Mouse (Mus musculus) layer of hippocampus, postnatal 14 days (tissue): ENCODE data around the gene Olfm4. TPM values are rescaled to one million over a fixed set of nuclear protein-coding genes. Genes with fewer than 3 reads are reported as not detected.
A peak's percentile ranks its signal among the peaks of the same experiment; 100 is the strongest.

Source experiments
- DNase-seq, 2 experiments: peaks; one replicate each; pipeline ENCODE4 v3.0.0; 2021 to 2022; ENCODE audit warnings: low spot score in 2 of 2, mixed read lengths in 1 of 2
- total RNA-seq, 2 experiments: library from RNA; stranded (reverse); gene quantifications; 2 replicates each; pipeline ENCODE4 v1.2.3; 2021

Gene Olfm4
- total RNA-seq, 2 experiments from 2014 or later = 5.7 to 6.0 TPM

GRCm38 (mm10) chr14:80016112-80016511, 32.2 kb downstream of the Olfm4 start:
- DNase-seq = no peak

GRCm38 (mm10) chr14:80026078-80026477, 42.2 kb downstream of the Olfm4 start:
- peak; percentile 39 to 74 for DNase-seq

GRCm38 (mm10) chr14:80029297-80030001, 45.6 kb downstream of the Olfm4 start:
- DNase-seq = no peak

- no peak for DNase-seq
These were observed 55.9 kb downstream of the Olfm4 start for GRCm38 (mm10) chr14:80039645-80040272.

- DNase-seq = no peak
These were observed 62.3 kb downstream of the Olfm4 start for GRCm38 (mm10) chr14:80046104-80046734.

GRCm38 (mm10) chr14:80047368-80048101, 63.7 kb downstream of the Olfm4 start:
- no peak for DNase-seq

DNA sequence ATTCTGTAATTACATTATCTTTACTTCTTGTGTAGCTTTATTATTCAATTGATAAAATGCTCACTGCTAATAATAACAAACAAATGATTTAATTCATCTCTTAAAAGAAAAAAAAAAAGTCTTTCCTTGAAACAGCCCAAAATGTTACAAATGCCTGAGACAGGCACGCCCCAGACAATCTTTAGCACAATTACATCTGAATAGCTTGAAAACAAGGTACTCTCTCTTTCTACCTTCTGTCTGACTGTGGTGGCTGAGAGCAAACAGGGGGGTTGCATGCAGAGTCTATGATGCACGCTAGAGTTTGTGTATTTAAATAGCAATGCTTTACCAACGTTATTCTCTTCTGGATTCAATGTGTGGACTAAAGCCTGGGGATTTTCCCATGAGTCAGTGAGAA, 71.8 kb downstream of the Olfm4 start:
- no peak for DNase-seq

DNA sequence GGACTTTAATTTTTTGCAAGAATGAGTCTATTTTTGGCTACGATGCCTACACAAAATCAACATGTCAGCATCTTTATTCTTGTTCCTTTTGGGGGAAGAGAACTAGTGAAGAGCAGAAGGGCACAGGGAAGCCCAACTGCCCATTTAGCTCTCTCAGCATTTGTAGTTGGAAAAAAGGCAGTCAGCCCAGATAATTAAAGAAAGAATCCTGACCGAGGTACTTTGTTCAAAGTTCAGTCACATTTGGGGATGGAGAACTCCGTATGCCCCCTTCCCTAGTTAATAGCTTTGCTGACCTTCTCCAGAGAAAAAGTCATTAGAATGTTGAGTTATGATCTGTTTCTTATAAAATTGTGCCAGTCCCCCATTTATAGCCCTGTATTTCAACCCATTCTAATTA, 77.8 kb downstream of the Olfm4 start:
- no peak for DNase-seq

- no peak for DNase-seq
These were observed 79.0 kb downstream of the Olfm4 start for GRCm38 (mm10) chr14:80062896-80063295.

DNA sequence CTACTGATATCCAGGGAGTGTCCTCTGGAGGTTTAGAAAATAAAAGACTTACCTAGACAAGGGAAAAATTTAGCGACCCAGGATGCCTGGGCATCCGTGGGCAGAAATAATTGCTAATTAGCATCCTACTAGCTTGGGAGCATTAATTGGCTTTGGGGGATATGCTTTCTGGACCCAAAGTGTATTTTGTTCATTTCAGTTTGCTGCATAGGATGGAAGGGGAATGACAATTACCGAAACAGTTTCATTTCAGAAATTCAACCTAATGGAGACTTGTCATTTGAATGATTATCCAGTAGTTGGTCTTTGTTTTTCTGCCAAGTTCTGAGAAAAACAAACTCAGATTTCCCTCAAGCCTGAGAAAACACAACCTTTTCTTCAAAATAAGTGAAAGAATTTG, 86.7 kb downstream of the Olfm4 start:
- peak in 1 of 2 experiments; percentile 64 for DNase-seq

Other genes with a start within 250 kb of the Olfm4 start
- gene Pcdh8, start 212.8 kb upstream of the Olfm4 start, total RNA-seq = 10 to 100 TPM; 64.4 to 77.0 TPM